Mouse (Mus musculus) heart, embryonic 11.5 days (tissue): ENCODE data around the gene Cyb561d1. TPM values are rescaled to one million over a fixed set of nuclear protein-coding genes. Genes with fewer than 3 reads are reported as not detected.

Experiments used
- ATAC-seq: fragments of 200-750 bp; cut with Nextera tagmentation; replicated peaks from 2 replicates; pipeline ENCODE4 v1.8.0; 2017; ENCODE audit warnings: moderate library complexity; ENCODE audit not compliant: insufficient number of reproducible peaks, low FRiP score, low TSS enrichment
- H3K27ac ChIP-seq: fragments of 300-500 bp; sonication (generic); 2 replicates; pipeline ENCODE4 v1.5.1; 2014; ENCODE audit warnings: mild to moderate bottlenecking, low read depth, low read length
- H3K27me3 ChIP-seq: fragments of 300-500 bp; sonication (generic); 2 replicates; pipeline ENCODE4 v1.6.1; 2014; ENCODE audit warnings: mild to moderate bottlenecking, low read length, mixed read lengths; ENCODE audit not compliant: control insufficient read depth, insufficient read depth
- H3K36me3 ChIP-seq: fragments of 300-500 bp; sonication (generic); 2 replicates; pipeline ENCODE4 v1.6.1; 2014; ENCODE audit warnings: mild to moderate bottlenecking, low read length, moderate library complexity, mixed read lengths; ENCODE audit not compliant: control insufficient read depth, insufficient read depth
- H3K4me1 ChIP-seq: fragments of 300-500 bp; sonication (generic); 2 replicates; pipeline ENCODE4 v1.6.1; 2014; ENCODE audit warnings: low read length; ENCODE audit not compliant: control insufficient read depth, insufficient read depth
- H3K4me2 ChIP-seq: fragments of 300-500 bp; sonication (generic); 2 replicates; pipeline ENCODE4 v1.6.1; 2014; ENCODE audit warnings: mild to moderate bottlenecking, moderate library complexity
- H3K4me3 ChIP-seq: fragments of 300-500 bp; sonication (generic); 2 replicates; pipeline ENCODE4 v1.5.1; 2014; ENCODE audit warnings: low read depth, low read length
- H3K9ac ChIP-seq: fragments of 300-500 bp; sonication (generic); 2 replicates; pipeline ENCODE4 v1.6.1; 2014; ENCODE audit warnings: mild to moderate bottlenecking, low read depth, low read length, moderate library complexity
- H3K9me3 ChIP-seq: fragments of 300-500 bp; sonication (generic); replicated peaks from 2 replicates; pipeline ENCODE4 v1.6.1; 2016; ENCODE audit warnings: low read length; ENCODE audit not compliant: control insufficient read depth
- WGBS: fragments of 180-500 bp; shearing (Covaris S2); extraction: QIAGEN DNeasy Blood & Tissue Kit; methylation state at CpG from one replicate; pipeline ENCODE4 v1.1.7; 2014; ENCODE audit not compliant: insufficient replicate concordance; 5-methylcytosine and 5-hydroxymethylcytosine counted together
- polyA plus RNA-seq: library from polyadenylated mRNA; unstranded; fragments of >200 nt; fragmentation: Nextera tagmentation; extraction: Ambion mirVana; gene quantifications from 2 replicates; pipeline ENCODE4 v1.2.1, GENCODE M21; 2014

Cyb561d1 gene
- polyA plus RNA-seq, 1 experiment from 2014 or later: 2.0 TPM

- Histone ChIP-seq H3K36me3 (peaks cover 10% of the 10 kb centered on the region), H3K4me1 (peaks cover 10% of the 10 kb centered on the region; the same call in 1 of the 2 replicates), H3K4me3 (peak overlapping the region; percentile 72), H3K27me3 (no peaks in the 10 kb centered on the region), H3K9ac (peak overlapping the region; percentile 95), H3K9me3 (no peaks in the 10 kb centered on the region), H3K4me2 (peak overlapping the region; percentile 85), H3K27ac (no peak overlapping the region)
- ATAC-seq: no peak
- 80% methylated on average over 3 of the region's 3 CpGs for WGBS
Observed at GRCm38 (mm10) chr3:108209001-108209400, 8.0 kb upstream of the Cyb561d1 start.

- ATAC-seq: no peak
- no peak overlapping the region for H3K4me2 ChIP-seq
- H3K36me3 ChIP-seq: peaks cover 17% of the 10 kb centered on the region
- H3K27me3 ChIP-seq: no peaks in the 10 kb centered on the region
- peaks cover 10% of the 10 kb centered on the region; the same call in 1 of the 2 replicates for H3K4me1 ChIP-seq
- no peak overlapping the region for H3K9ac ChIP-seq
- no peak overlapping the region for H3K27ac ChIP-seq
- 89% methylated on average over 15 of the region's 15 CpGs for WGBS
- H3K4me3 ChIP-seq: no peak overlapping the region
- H3K9me3 ChIP-seq: no peaks in the 10 kb centered on the region
Observed at GRCm38 (mm10) chr3:108206731-108207375, 5.8 kb upstream of the Cyb561d1 start.

- Histone ChIP-seq H3K27ac (no peak overlapping the region), H3K4me1 (peaks cover 15% of the 10 kb centered on the region), H3K36me3 (peaks cover 17% of the 10 kb centered on the region), H3K4me2 (no peak overlapping the region), H3K9ac (no peak overlapping the region), H3K4me3 (no peak overlapping the region), H3K27me3 (no peaks in the 10 kb centered on the region), H3K9me3 (no peaks in the 10 kb centered on the region)
- ATAC-seq: no peak
- 86% methylated on average over 8 of the region's 8 CpGs for WGBS
Observed at GRCm38 (mm10) chr3:108205601-108206000, 4.6 kb upstream of the Cyb561d1 start.

- 87% methylated on average over 11 of the region's 11 CpGs for WGBS
- ATAC-seq: no peak
- peaks cover 17% of the 10 kb centered on the region for H3K36me3 ChIP-seq
- H3K9ac ChIP-seq: no peak overlapping the region
- H3K4me2 ChIP-seq: no peak overlapping the region
- H3K4me3 ChIP-seq: no peak overlapping the region
- no peak overlapping the region for H3K27ac ChIP-seq
- H3K4me1 ChIP-seq: peaks cover 13% of the 10 kb centered on the region
- no peaks in the 10 kb centered on the region for H3K9me3 ChIP-seq
- H3K27me3 ChIP-seq: no peaks in the 10 kb centered on the region
Observed at GRCm38 (mm10) chr3:108204470-108204869, 3.5 kb upstream of the Cyb561d1 start.

GRCm38 (mm10) chr3:108203621-108204325 is 2.8 kb upstream of the Cyb561d1 start:
- H3K36me3 ChIP-seq: peaks cover 21% of the 10 kb centered on the region
- no peak overlapping the region for H3K9ac ChIP-seq

GRCm38 (mm10) chr3:108203212-108203611 is 2.2 kb upstream of the Cyb561d1 start:
- WGBS: 88% methylated on average over 13 of the region's 13 CpGs
- no peak overlapping the region for H3K9ac ChIP-seq
- no peaks in the 10 kb centered on the region for H3K27me3 ChIP-seq
- H3K4me3 ChIP-seq: no peak overlapping the region
- no peak overlapping the region for H3K27ac ChIP-seq
- peaks cover 23% of the 10 kb centered on the region for H3K36me3 ChIP-seq
- peaks cover 5% of the 10 kb centered on the region; the same call in 1 of the 2 replicates for H3K4me1 ChIP-seq
- no peaks in the 10 kb centered on the region for H3K9me3 ChIP-seq
- ATAC-seq: no peak
- no peak overlapping the region for H3K4me2 ChIP-seq

More at GRCm38 (mm10) chr3:108203621-108204325, 2.8 kb upstream of the Cyb561d1 start:
- 77% methylated on average over 11 of the region's 11 CpGs for WGBS
- Histone ChIP-seq H3K9me3 (no peaks in the 10 kb centered on the region), H3K27me3 (no peaks in the 10 kb centered on the region), H3K4me2 (no peak overlapping the region), H3K4me1 (peaks cover 6% of the 10 kb centered on the region; the same call in 1 of the 2 replicates), H3K4me3 (no peak overlapping the region), H3K27ac (no peak overlapping the region)
- no peak for ATAC-seq

- Histone ChIP-seq H3K9me3 (no peaks in the 10 kb centered on the region), H3K36me3 (peaks cover 23% of the 10 kb centered on the region), H3K4me3 (no peak overlapping the region), H3K27ac (no peak overlapping the region), H3K27me3 (no peaks in the 10 kb centered on the region), H3K9ac (no peak overlapping the region), H3K4me1 (peaks cover 5% of the 10 kb centered on the region), H3K4me2 (no peak overlapping the region)
- ATAC-seq: no peak
Observed at GRCm38 (mm10) chr3:108202506-108202905, 1.5 kb upstream of the Cyb561d1 start.

- WGBS: 92% methylated on average over 6 of the region's 6 CpGs
- Histone ChIP-seq H3K27ac (no peak overlapping the region), H3K36me3 (peaks cover 13% of the 10 kb centered on the region; the same call in 1 of the 2 replicates), H3K9me3 (no peaks in the 10 kb centered on the region), H3K4me2 (no peak overlapping the region), H3K4me3 (no peak overlapping the region), H3K9ac (no peak overlapping the region), H3K4me1 (peaks cover 15% of the 10 kb centered on the region), H3K27me3 (no peaks in the 10 kb centered on the region)
- no peak for ATAC-seq
Observed at GRCm38 (mm10) chr3:108199231-108199630, 1.8 kb downstream of the Cyb561d1 start.
